Mouse (Mus musculus): Measurements from ENCODE around the gene 1700008P02Rik.
"Not testable (repeated sequence)": the region's sequence is repeated elsewhere in the genome, so short reads cannot be mapped to it uniquely, and the experiment has no call there.

1700008P02Rik gene

GRCm38 (mm10) chr3:6620343-6620742 is at the start of gene 1700008P02Rik:
1700008P02Rik (minus strand) TSS chr3:6620443.
- DNase-seq (ENCODE audit: low read depth, low spot score) = no peak

DNA sequence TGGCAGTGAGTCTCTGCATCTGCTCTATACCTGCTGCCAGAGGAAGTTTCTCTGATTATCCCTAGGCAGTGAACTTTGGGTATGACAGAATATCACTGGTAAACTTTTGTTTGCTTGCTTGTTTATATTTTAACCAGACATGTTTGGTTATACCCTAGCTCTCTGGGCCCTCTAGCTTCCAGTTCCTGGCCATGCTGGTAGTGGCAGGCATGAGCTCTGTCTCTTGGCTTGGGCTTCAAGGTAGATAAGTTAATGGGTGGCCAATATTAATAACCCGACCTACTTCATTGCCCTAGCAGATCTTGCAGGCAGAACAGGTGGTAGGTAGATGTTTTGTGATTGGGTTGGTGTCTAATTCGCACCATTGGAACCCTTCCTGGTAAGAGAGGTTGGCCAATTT is 29.2 kb upstream of the 1700008P02Rik start:
- DNase-seq (ENCODE audit: low read depth, low spot score) = no peak

- DNase-seq (ENCODE audit: low read depth, low spot score) = not testable (repeated sequence)
Measured at GRCm38 (mm10) chr3:6638151-6638550, 17.9 kb upstream of the 1700008P02Rik start.

- DNase-seq (ENCODE audit: low read depth, low spot score) = no peak
Measured at GRCm38 (mm10) chr3:6634256-6634655, 14.0 kb upstream of the 1700008P02Rik start.

GRCm38 (mm10) chr3:6617881-6618280 is 2.4 kb downstream of the 1700008P02Rik start:
- DNase-seq (ENCODE audit: low read depth, low spot score) = no peak

Data from skeletal muscle tissue, adult 2 months (tissue).